Mouse (Mus musculus): ENCODE data around the gene Neb. TPM values are rescaled to one million over a fixed set of nuclear protein-coding genes. Genes with fewer than 3 reads are reported as not detected.

The Neb gene
- polyA plus RNA-seq, 1 experiment, result 9.7 TPM

DNA sequence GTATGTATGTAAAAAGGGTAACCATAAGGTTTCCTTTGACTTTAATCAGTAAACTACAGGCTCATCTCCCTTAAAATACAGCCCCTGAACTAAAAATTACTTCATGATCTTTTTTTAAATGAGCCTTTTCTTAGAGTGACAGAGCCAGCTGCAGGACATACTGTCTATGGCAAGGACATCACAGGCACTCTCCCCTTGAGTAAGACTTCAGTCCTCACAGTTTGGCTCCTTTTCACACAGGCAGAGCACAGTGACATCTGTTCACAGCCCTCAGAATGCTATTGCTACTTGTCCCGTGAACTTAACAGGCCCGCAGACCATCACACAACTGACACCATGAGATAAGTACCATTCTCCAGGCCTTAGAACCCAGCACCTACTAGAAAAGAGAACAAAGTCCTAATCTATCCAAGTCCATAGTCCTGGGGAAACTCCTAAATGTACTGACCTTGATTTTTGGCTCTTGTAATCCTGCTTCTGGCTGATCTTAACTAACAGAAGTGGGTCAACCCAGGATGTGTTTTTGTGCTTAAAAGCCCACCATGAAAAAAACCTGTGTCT is 12.2 kb upstream of the Neb start:
- no peak overlapping the region for H3K4me3 ChIP-seq (ENCODE audit: insufficient read depth, low read depth, low read length)
- no peaks in the 10 kb centered on the region for H3K4me1 ChIP-seq (ENCODE audit: control insufficient read depth, insufficient read depth, insufficient read length, low read length)
- H3K27ac ChIP-seq (replicated peaks; ENCODE audit: low read depth, low read length), result no peak overlapping the region

DNA sequence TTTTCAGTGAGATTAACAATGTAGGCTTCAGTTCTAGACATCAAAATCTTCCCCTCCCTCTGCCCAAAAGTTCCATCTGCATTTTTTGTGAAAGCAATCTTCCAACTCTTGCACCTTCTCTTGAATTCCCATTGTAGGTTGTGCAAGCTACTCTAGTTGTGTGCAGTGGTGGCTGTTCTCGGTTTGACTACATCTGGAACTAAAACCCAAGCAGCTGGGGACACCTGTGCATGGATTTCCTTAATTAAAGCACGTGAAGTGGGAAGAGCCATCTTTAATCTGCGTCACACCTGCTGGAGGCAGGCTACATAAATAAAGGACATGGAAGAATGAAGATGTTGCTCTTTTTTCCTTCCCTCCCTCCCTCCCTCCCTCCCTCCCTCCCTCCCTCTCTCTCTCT is 11.7 kb upstream of the Neb start:
- H3K27ac ChIP-seq (replicated peaks; ENCODE audit: low read depth, low read length), result no peak overlapping the region
- no peak overlapping the region for H3K4me3 ChIP-seq (ENCODE audit: insufficient read depth, low read depth, low read length)
- H3K4me1 ChIP-seq (ENCODE audit: control insufficient read depth, insufficient read depth, insufficient read length, low read length), result no peaks in the 10 kb centered on the region

DNA sequence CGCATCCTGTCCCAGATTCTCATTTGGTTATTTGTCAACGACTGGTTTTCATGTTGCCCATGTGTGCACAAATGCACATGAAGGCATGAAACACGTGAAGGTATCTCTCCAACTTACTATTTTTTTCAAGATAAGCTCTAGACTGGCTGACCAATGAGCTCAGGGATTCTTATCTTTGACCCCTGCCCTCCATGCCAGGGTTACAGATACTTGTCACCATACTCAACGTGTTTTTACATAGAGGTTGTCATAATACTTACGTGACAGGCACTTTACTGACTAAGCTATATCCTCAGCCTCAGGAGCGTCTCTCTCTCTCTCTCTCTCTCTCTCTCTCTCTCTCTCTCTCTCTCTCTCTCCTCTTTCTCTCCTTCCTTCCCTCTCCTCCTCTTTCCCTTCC is 8.2 kb upstream of the Neb start:
- no peaks in the 10 kb centered on the region for H3K4me1 ChIP-seq (ENCODE audit: control insufficient read depth, insufficient read depth, insufficient read length, low read length)
- H3K4me3 ChIP-seq (ENCODE audit: insufficient read depth, low read depth, low read length), result no peak overlapping the region
- no peak overlapping the region for H3K27ac ChIP-seq (replicated peaks; ENCODE audit: low read depth, low read length)

DNA sequence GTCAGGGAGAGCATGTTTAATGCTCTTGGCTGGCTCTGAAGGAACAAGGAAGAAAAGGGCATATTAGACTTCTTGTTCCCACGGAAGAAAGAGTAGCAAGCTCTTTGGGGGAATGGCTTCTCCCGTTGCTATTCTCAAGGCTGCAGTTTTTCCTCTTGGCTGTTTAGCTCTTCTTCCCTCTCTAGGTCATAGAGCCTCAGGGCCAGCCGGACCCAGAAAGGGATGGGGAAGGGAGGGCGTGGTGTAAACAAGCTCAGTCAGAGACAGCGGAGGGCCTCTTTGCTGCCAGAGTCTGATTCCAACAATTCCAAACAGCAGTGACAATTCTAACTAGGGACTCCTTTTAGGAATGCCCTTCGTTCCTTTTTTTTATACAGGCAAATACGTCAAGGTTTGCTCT is 7.8 kb upstream of the Neb start:
- H3K4me3 ChIP-seq (ENCODE audit: insufficient read depth, low read depth, low read length), result no peak overlapping the region
- 0 out of 2 replicates have a peak overlapping the region, but pooled peaks have one; percentile 23 for H3K27ac ChIP-seq (replicated peaks; ENCODE audit: low read depth, low read length)
- H3K4me1 ChIP-seq (ENCODE audit: control insufficient read depth, insufficient read depth, insufficient read length, low read length), result no peaks in the 10 kb centered on the region

DNA sequence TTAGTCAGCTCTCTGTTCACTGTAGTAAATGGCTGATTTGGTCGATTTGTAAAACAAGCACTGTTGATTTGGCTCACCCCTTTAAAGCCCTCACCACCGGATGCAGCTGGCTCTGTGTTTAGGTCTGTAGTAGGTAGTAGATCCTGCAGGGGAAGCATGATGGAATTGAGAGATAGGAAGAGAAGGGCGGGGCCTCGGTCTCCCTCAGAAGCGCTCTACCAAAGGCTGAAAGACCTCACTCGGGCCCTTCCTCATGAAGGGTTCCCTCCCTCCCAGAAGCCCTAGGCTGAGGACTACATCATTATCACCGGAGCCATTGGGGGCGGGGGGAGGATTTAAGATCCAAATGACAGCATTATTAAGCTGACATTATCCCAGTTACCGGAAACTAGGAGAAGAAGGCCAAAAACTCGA is 581 bp upstream of the Neb start:
- H3K4me3 ChIP-seq (ENCODE audit: insufficient read depth, low read depth, low read length), result peak overlapping the region; percentile 46; the same call in 1 of the 2 replicates
- peaks cover 4% of the 10 kb centered on the region; the same call in 1 of the 2 replicates for H3K4me1 ChIP-seq (ENCODE audit: control insufficient read depth, insufficient read depth, insufficient read length, low read length)
- H3K27ac ChIP-seq (replicated peaks; ENCODE audit: low read depth, low read length), result no peak overlapping the region

DNA sequence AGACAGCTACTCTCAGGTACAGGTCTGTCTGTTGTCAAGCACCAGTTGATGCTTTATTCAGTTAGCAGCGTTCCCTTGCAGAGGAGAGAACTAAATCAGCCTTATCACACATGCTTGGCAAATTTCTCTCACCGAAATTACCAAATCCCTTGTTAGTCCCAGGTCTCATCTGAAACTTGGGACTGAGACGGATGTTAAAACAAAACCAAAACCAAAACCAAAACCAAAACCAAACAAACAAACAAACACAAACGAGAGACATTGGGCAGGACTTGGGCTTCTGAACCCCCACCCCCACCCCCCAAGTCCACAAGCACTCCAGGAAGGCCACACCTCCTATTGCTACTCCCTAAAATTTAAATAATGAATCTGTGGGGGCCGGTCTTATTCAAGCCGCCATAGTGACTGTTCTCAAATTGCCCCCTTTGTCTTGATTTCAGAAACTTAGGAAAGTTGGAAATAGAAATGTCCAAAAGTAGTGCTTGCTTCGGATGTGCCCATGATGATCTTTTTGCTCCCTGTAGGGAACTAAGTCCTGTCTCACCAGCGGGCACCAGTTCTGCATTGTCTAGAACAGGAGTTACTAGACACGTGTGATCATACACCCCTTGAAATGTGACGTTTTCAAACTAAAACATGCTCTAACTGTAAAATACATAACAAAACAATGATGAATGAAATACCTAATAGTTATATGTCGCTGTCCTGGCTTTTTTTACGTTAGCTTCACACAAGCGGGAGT is 397 bp downstream of the Neb start:
- Histone ChIP-seq H3K27ac (replicated peaks; ENCODE audit: low read depth, low read length) (no peak overlapping the region), H3K4me3 (ENCODE audit: insufficient read depth, low read depth, low read length) (peak overlapping the region; percentile 46), H3K4me1 (ENCODE audit: control insufficient read depth, insufficient read depth, insufficient read length, low read length) (peaks cover 4% of the 10 kb centered on the region; the same call in 1 of the 2 replicates)

DNA sequence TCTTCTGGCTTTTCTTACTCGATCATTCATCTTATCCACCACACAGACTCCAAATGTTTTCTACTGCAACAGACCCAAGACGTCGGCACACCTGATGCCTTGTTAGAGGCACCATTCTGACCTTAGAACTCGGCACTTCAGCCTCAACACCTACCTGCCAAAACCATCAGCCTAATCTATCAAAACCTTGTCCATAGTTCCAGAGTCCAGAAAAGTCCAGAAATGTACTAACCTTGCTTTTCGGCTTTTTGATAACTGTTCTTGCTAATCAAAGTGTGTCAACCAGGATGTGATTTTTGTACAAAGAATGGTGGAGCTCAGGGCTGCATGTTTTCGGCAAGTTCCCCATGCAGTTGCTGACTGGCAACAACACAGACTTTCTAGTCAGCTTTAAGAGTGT is 3.6 kb downstream of the Neb start:
- Histone ChIP-seq H3K4me3 (ENCODE audit: insufficient read depth, low read depth, low read length) (no peak overlapping the region), H3K27ac (replicated peaks; ENCODE audit: low read depth, low read length) (no peak overlapping the region), H3K4me1 (ENCODE audit: control insufficient read depth, insufficient read depth, insufficient read length, low read length) (peaks cover 4% of the 10 kb centered on the region; the same call in 1 of the 2 replicates)

DNA sequence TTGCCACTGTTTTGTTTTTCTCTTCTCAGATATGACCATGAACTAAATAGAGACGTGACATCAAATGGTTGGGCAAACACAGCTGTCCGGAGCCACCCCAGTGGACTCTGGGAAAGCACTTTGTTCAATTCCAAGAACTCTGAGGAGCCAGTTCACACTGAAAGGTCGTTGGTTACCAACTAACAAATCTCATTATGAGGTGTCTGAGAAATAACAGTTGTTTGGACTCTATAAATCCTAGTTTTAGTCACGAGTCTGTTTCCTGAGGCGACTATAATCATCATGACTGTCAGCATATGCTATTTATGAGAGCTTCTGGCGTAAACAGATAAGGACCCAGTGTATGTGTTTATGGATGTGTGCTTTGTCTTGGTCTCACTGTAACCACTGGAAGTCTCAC is 5.8 kb downstream of the Neb start:
- H3K27ac ChIP-seq (replicated peaks; ENCODE audit: low read depth, low read length), result no peak overlapping the region
- no peaks in the 10 kb centered on the region for H3K4me1 ChIP-seq (ENCODE audit: control insufficient read depth, insufficient read depth, insufficient read length, low read length)
- H3K4me3 ChIP-seq (ENCODE audit: insufficient read depth, low read depth, low read length), result no peak overlapping the region

DNA sequence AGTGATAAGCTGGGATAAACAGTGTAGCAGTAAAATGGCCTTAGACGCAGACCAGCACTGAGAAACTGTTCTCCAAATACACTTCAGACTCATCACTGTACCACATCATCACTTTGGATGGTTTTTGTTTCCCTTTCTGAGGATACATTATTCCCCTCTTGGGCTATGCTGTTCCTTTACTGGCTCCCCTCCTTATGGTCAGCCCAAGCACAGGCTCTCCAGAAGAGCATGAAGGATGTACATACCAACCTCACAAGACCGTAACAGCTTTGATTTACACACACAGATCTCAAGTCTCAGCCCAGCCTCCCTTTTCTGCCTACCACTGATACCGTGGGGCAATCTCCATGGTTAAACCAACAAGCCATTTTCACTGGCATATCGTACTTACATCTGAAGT is 6.2 kb downstream of the Neb start:
- Histone ChIP-seq H3K27ac (replicated peaks; ENCODE audit: low read depth, low read length) (no peak overlapping the region), H3K4me1 (ENCODE audit: control insufficient read depth, insufficient read depth, insufficient read length, low read length) (no peaks in the 10 kb centered on the region), H3K4me3 (ENCODE audit: insufficient read depth, low read depth, low read length) (no peak overlapping the region)

DNA sequence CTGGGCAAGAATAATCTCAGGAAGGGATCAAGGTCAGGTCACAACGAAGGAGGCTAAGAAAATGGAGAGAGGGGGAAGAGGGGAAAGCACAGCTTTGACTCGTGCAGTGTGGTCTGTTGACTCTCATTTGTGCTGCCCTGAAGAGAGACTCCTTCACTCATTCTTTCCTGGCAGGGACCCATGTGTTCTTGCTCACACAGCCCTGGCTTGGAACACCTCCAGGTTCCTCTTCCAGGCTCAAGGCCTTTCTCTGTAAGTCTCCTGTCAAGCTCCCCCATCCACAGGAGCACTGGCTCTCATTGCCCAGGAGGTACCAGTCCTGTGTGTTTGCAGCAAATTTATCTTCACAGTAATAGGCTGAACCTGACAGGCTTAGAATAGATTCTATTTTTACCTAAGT is 7.2 kb downstream of the Neb start:
- no peaks in the 10 kb centered on the region for H3K4me1 ChIP-seq (ENCODE audit: control insufficient read depth, insufficient read depth, insufficient read length, low read length)
- H3K4me3 ChIP-seq (ENCODE audit: insufficient read depth, low read depth, low read length), result no peak overlapping the region
- H3K27ac ChIP-seq (replicated peaks; ENCODE audit: low read depth, low read length), result no peak overlapping the region

DNA sequence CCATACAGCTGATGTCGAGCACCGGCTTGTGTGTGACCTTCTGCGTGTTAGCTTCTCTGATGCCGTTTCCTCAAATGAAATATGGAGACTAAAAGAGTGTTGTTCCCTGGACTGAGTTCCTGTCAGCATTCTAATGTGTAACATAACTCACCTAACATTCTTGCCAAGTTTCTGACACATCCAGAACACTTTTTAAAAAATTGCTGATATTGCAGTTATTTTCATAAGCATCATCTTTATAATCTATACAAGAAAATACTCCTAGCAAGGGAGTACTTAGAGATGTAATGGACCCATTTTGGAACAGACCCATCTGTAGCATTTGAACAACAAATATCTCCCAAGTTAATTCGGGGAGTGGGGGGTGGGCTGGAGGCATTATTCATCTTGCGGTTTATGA is 8.7 kb downstream of the Neb start:
- Histone ChIP-seq H3K4me3 (ENCODE audit: insufficient read depth, low read depth, low read length) (no peak overlapping the region), H3K4me1 (ENCODE audit: control insufficient read depth, insufficient read depth, insufficient read length, low read length) (no peaks in the 10 kb centered on the region), H3K27ac (replicated peaks; ENCODE audit: low read depth, low read length) (no peak overlapping the region)

DNA sequence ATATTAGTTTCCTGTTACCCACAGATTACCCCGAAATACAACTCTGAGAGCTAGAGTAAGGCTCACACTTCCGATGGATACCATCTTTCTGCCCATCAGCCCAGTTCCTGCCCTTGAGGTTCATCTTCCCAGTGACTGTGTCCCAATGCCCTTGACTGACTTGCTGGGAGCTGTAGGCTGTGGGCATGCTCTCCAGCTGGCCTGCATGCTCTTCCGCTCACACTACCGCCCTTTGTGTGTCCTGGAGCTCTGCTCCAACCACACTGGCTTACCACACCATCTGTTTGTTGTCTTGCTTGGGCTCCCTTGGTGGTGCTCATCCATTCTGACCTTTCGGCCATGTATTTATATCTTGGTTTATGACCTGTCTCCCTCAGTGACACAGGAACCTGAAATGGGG is 10.6 kb downstream of the Neb start:
- H3K4me3 ChIP-seq (ENCODE audit: insufficient read depth, low read depth, low read length), result no peak overlapping the region
- H3K27ac ChIP-seq (replicated peaks; ENCODE audit: low read depth, low read length), result no peak overlapping the region

DNA sequence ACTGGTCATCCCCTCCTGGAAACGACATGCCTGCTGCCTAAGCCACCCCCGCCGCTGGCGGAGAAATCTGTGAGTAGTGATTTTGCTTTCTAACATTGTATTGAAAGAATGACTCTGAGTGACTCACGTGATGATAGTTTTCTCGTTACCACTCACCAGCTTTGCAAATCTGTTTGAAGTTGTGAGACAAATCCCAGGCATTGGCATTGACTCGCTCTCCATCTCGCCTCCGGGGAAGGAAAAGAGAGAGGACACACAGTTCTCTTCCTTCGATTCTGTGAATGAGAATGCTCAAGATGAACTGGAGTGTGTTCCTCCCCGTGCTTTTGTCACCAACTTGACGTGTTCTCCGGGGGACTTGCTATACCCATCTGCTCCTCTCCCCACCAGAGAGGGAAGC is 11.0 kb downstream of the Neb start:
- Histone ChIP-seq H3K4me3 (ENCODE audit: insufficient read depth, low read depth, low read length) (no peak overlapping the region), H3K4me1 (ENCODE audit: control insufficient read depth, insufficient read depth, insufficient read length, low read length) (no peaks in the 10 kb centered on the region), H3K27ac (replicated peaks; ENCODE audit: low read depth, low read length) (no peak overlapping the region)

More for the DNA sequence above, 10.6 kb downstream of the Neb start:
- H3K4me1 ChIP-seq (ENCODE audit: control insufficient read depth, insufficient read depth, insufficient read length, low read length), result no peaks in the 10 kb centered on the region

DNA sequence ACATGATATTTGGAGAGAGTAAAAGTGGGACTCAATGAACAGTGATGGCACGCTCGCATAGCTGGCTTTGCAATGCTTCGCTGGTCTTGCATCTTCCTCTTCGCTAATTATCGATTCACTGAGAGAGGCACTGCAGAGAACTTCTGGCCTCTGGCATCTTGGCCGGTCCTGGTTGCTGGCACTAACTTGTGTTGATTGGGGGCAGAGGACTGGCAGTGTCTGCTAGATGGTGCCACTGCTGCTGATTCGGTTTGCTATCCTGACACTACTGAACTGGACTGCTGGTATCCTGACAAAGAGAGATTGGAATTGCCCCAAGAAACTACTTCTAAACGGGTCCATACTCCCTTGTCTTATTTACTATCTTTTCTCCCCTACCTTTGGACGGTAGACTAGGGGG is 17.2 kb downstream of the Neb start:
- Histone ChIP-seq H3K4me3 (ENCODE audit: insufficient read depth, low read depth, low read length) (no peak overlapping the region), H3K27ac (replicated peaks; ENCODE audit: low read depth, low read length) (no peak overlapping the region), H3K4me1 (ENCODE audit: control insufficient read depth, insufficient read depth, insufficient read length, low read length) (no peaks in the 10 kb centered on the region)

DNA sequence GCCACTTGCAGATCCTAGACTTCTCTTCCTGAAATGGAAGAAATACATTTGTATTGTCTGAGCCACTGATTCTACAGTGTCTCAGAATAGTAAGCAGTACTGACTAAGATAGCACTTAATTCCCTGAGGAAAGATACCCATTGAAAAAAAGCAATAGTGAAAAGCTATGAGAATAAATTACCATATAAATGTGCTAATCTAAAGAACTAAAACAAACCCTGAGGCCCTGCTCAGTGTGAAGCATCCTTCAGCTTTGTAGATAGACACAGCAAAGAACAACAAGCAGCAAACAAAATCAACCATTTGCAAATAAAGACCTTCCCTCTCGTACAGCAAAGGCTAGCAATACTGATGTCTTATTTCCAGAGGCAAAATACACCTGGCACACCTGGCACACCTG is 18.6 kb downstream of the Neb start:
- Histone ChIP-seq H3K27ac (replicated peaks; ENCODE audit: low read depth, low read length) (no peak overlapping the region), H3K4me3 (ENCODE audit: insufficient read depth, low read depth, low read length) (no peak overlapping the region), H3K4me1 (ENCODE audit: control insufficient read depth, insufficient read depth, insufficient read length, low read length) (no peaks in the 10 kb centered on the region)

DNA sequence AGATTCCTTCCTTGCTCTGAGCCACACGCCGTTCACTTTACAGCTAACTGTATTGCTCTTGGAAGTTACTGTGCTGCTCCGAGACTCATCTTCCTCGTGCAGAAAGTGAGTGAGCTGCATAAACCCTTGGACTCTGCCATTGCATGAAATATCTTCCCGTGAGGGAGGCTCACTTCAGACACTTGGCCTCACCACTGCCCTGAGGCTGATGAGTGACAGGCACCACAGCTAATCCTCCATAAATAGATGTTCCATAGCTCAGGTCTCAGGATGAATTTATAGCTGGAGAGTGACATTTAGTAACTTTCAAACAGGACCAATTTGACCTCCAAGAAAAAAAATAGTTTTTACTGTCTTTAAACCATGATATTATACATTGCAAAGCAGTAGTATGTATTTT is 20.1 kb downstream of the Neb start:
- Histone ChIP-seq H3K4me3 (ENCODE audit: insufficient read depth, low read depth, low read length) (no peak overlapping the region), H3K4me1 (ENCODE audit: control insufficient read depth, insufficient read depth, insufficient read length, low read length) (no peaks in the 10 kb centered on the region), H3K27ac (replicated peaks; ENCODE audit: low read depth, low read length) (no peak overlapping the region)
